Mouse (Mus musculus): ENCODE measurements at regions not wholly inside any gene's neighbourhood (a gene's known extent, or its start where the extent isn't known, plus 50 kb on each side); places are given as distances from the start of the nearest gene placed in this dataset.
A peak's percentile ranks its signal among the peaks of the same experiment; 100 is the strongest.

DNA sequence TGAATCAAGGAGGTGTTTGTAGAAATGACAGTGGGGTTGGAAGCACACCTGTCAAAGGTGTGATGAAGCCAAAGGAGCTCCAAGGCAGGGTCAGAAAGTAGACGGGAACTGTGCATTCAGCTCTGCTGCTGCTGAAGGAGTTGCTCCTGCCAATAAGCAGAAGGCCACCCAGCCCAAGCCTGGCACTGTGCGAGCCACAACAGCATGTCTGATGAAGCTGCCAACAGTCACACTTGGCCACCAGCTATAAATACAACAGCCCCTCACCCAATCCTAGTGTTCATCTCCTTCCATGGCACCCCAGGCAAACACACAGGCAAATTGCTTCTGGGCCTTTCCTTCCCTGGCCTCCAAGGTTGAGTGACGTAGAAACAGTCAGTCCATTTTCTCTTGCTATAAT, 125.0 kb downstream of the Srek1 start:
- DNase-seq (ENCODE audit: low spot score), result no peak
- 87% methylated on average over 3 of the region's 3 CpGs for WGBS

DNA sequence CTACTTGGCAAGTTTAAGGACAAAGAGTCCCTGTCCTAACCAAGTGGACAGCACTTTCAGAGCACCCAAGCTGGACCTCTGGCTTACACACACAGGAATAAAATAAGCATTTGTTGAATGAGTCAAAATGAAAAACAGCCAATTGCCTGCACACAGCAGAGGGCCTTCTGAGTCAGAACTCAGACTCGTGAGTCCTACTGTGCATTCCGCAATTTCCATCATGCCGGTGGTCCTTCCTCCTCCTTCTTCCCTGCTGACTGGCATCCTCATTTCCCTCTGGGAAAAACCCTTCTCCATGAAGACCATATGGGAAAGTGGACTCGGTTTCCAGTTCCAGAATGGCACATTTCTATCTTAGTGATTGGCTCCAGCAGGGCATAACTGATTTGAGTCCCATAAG, 126.4 kb downstream of the Srek1 start:
- Histone ChIP-seq H3K4me1 (ENCODE audit: control insufficient read depth, insufficient read depth, low read length) (peaks cover 5% of the 10 kb centered on the region; the same call in 1 of the 2 replicates), H3K27ac (replicated peaks; ENCODE audit: low read depth, low read length) (no peak overlapping the region), H3K36me3 (ENCODE audit: control insufficient read depth, insufficient read depth, low read length) (no peaks in the 10 kb centered on the region), H3K27me3 (ENCODE audit: control insufficient read depth, insufficient read depth, low read length) (0 out of 2 replicates have a peak, but pooled peaks cover 4% of the 10 kb centered on the region), H3K9me3 (ENCODE audit: control insufficient read depth, low read length) (no peaks in the 10 kb centered on the region), H3K9ac (ENCODE audit: low read depth, low read length, severe bottlenecking) (no peak overlapping the region), H3K4me3 (replicated peaks; ENCODE audit: low read length) (no peak overlapping the region), H3K4me2 (replicated peaks; ENCODE audit: low read depth, low read length, severe bottlenecking) (no peak overlapping the region)
- DNase-seq (ENCODE audit: low spot score) (no peak), ATAC-seq (ENCODE audit: low FRiP score, low read depth) (no peak)
- 77% methylated on average over 4 of the region's 4 CpGs for WGBS
- no peak for TF ChIP-seq POLR2A (IDR thresholded peaks at IDR 0.05; ENCODE audit: borderline replicate concordance, extremely low read depth, insufficient read depth, insufficient read length)

More for the DNA sequence above, 125.0 kb downstream of the Srek1 start:
- H3K9me3 ChIP-seq (ENCODE audit: control insufficient read depth, low read length), result no peaks in the 10 kb centered on the region
- no peaks in the 10 kb centered on the region for H3K36me3 ChIP-seq (ENCODE audit: control insufficient read depth, insufficient read depth, low read length)
- no peaks in the 10 kb centered on the region for H3K4me1 ChIP-seq (ENCODE audit: control insufficient read depth, insufficient read depth, low read length)
- H3K4me3 ChIP-seq (replicated peaks; ENCODE audit: low read length), result no peak overlapping the region
- no peak overlapping the region for H3K4me2 ChIP-seq (replicated peaks; ENCODE audit: low read depth, low read length, severe bottlenecking)
- H3K27ac ChIP-seq (replicated peaks; ENCODE audit: low read depth, low read length), result no peak overlapping the region
- H3K9ac ChIP-seq (ENCODE audit: low read depth, low read length, severe bottlenecking), result no peak overlapping the region
- 0 out of 2 replicates have a peak, but pooled peaks cover 4% of the 10 kb centered on the region for H3K27me3 ChIP-seq (ENCODE audit: control insufficient read depth, insufficient read depth, low read length)
- ATAC-seq (ENCODE audit: low FRiP score, low read depth), result no peak
- no peak for TF ChIP-seq POLR2A (IDR thresholded peaks at IDR 0.05; ENCODE audit: borderline replicate concordance, extremely low read depth, insufficient read depth, insufficient read length)

- no peak for TF ChIP-seq POLR2A (IDR thresholded peaks at IDR 0.05; ENCODE audit: borderline replicate concordance, extremely low read depth, insufficient read depth, insufficient read length)
- Histone ChIP-seq H3K4me2 (replicated peaks; ENCODE audit: low read depth, low read length, severe bottlenecking) (no peak overlapping the region), H3K4me1 (ENCODE audit: control insufficient read depth, insufficient read depth, low read length) (peaks cover 5% of the 10 kb centered on the region; the same call in 1 of the 2 replicates), H3K36me3 (ENCODE audit: control insufficient read depth, insufficient read depth, low read length) (no peaks in the 10 kb centered on the region), H3K9ac (ENCODE audit: low read depth, low read length, severe bottlenecking) (no peak overlapping the region), H3K27ac (replicated peaks; ENCODE audit: low read depth, low read length) (no peak overlapping the region), H3K27me3 (ENCODE audit: control insufficient read depth, insufficient read depth, low read length) (0 out of 2 replicates have a peak, but pooled peaks cover 4% of the 10 kb centered on the region), H3K4me3 (replicated peaks; ENCODE audit: low read length) (no peak overlapping the region), H3K9me3 (ENCODE audit: control insufficient read depth, low read length) (no peaks in the 10 kb centered on the region)
- WGBS, result 35% methylated on average over 4 of the region's 4 CpGs
- ATAC-seq (ENCODE audit: low FRiP score, low read depth) (no peak), DNase-seq (ENCODE audit: low spot score) (no peak)
Observed at GRCm38 (mm10) chr13:103646035-103646434, 128.4 kb downstream of the Srek1 start.

- H3K4me1 ChIP-seq (ENCODE audit: control insufficient read depth, insufficient read depth, low read length), result peaks cover 5% of the 10 kb centered on the region; the same call in 1 of the 2 replicates
- TF ChIP-seq POLR2A (IDR thresholded peaks at IDR 0.05; ENCODE audit: borderline replicate concordance, extremely low read depth, insufficient read depth, insufficient read length), result no peak
- H3K9me3 ChIP-seq (ENCODE audit: control insufficient read depth, low read length), result no peaks in the 10 kb centered on the region
- H3K4me2 ChIP-seq (replicated peaks; ENCODE audit: low read depth, low read length, severe bottlenecking), result no peak overlapping the region
- DNase-seq (ENCODE audit: low spot score) (peak; percentile 89), ATAC-seq (ENCODE audit: low FRiP score, low read depth) (peak; percentile 50; the same call in 1 of the 2 replicates)
- H3K4me3 ChIP-seq (replicated peaks; ENCODE audit: low read length), result no peak overlapping the region
- WGBS, result 54% methylated on average over 6 of the region's 6 CpGs
- H3K9ac ChIP-seq (ENCODE audit: low read depth, low read length, severe bottlenecking), result no peak overlapping the region
- no peak overlapping the region for H3K27ac ChIP-seq (replicated peaks; ENCODE audit: low read depth, low read length)
- H3K36me3 ChIP-seq (ENCODE audit: control insufficient read depth, insufficient read depth, low read length), result no peaks in the 10 kb centered on the region
- H3K27me3 ChIP-seq (ENCODE audit: control insufficient read depth, insufficient read depth, low read length), result 0 out of 2 replicates have a peak, but pooled peaks cover 4% of the 10 kb centered on the region
Observed at GRCm38 (mm10) chr13:103643993-103644722, 130.2 kb downstream of the Srek1 start.

GRCm38 (mm10) chr13:103643486-103643885, 130.9 kb downstream of the Srek1 start:
- ATAC-seq (ENCODE audit: low FRiP score, low read depth), result no peak

More at GRCm38 (mm10) chr13:103643486-103643885, 130.9 kb downstream of the Srek1 start:
- no peaks in the 10 kb centered on the region for H3K36me3 ChIP-seq (ENCODE audit: control insufficient read depth, insufficient read depth, low read length)
- no peaks in the 10 kb centered on the region for H3K9me3 ChIP-seq (ENCODE audit: control insufficient read depth, low read length)
- no peak overlapping the region for H3K4me3 ChIP-seq (replicated peaks; ENCODE audit: low read length)
- no peak for DNase-seq (ENCODE audit: low spot score)
- no peak overlapping the region for H3K27ac ChIP-seq (replicated peaks; ENCODE audit: low read depth, low read length)
- 51% methylated on average over 5 of the region's 5 CpGs for WGBS
- 0 out of 2 replicates have a peak, but pooled peaks cover 4% of the 10 kb centered on the region for H3K27me3 ChIP-seq (ENCODE audit: control insufficient read depth, insufficient read depth, low read length)
- H3K9ac ChIP-seq (ENCODE audit: low read depth, low read length, severe bottlenecking), result no peak overlapping the region
- no peak for TF ChIP-seq POLR2A (IDR thresholded peaks at IDR 0.05; ENCODE audit: borderline replicate concordance, extremely low read depth, insufficient read depth, insufficient read length)
- H3K4me2 ChIP-seq (replicated peaks; ENCODE audit: low read depth, low read length, severe bottlenecking), result no peak overlapping the region
- H3K4me1 ChIP-seq (ENCODE audit: control insufficient read depth, insufficient read depth, low read length), result peaks cover 5% of the 10 kb centered on the region; the same call in 1 of the 2 replicates

All from limb, embryonic 14.5 days (tissue).